Mouse (Mus musculus) adrenal gland, postnatal 0 days (tissue): ENCODE results near the gene Olfr437. TPM values are rescaled to one million over a fixed set of nuclear protein-coding genes. Genes with fewer than 3 reads are reported as not detected.

Source experiments
- polyA plus RNA-seq: library from polyadenylated mRNA; unstranded; fragments of >200 nt; fragmentation: Nextera tagmentation; extraction: Ambion mirVana; gene quantifications from 2 replicates; pipeline ENCODE4 v1.2.1, GENCODE M21; 2015

The Olfr437 gene
- not detected in 2 replicates for polyA plus RNA-seq

GRCm38 (mm10) chr6:43162982-43163381, at the start of gene Olfr437:
Olfr437 (plus strand) TSS chr6:43163282.

GRCm38 (mm10) chr6:43146267-43146666, 16.8 kb upstream of the Olfr437 start, which contains the start of gene Olfr237-ps1:
Olfr237-ps1 (plus strand) TSS chr6:43146567.

GRCm38 (mm10) chr6:43171840-43172239, 8.8 kb downstream of the Olfr437 start, which contains the start of gene Olfr13:
Olfr13 (plus strand) TSS chr6:43172140.

GRCm38 (mm10) chr6:43196781-43197180, 33.7 kb downstream of the Olfr437 start, which contains the start of gene Olfr435:
Olfr435 (plus strand) TSS chr6:43197146.

GRCm38 (mm10) chr6:43212873-43213272, 49.8 kb downstream of the Olfr437 start, which contains the start of gene Olfr434:
Olfr434 (plus strand) TSS chr6:43213021.

Other genes with a start within 250 kb of the Olfr437 start
- gene Olfr446, start 241.9 kb upstream of the Olfr437 start, polyA plus RNA-seq: not detected in 2 replicates
- not detected in 2 replicates for gene Olfr444, start 214.2 kb upstream of the Olfr437 start, polyA plus RNA-seq
- not detected in 2 replicates for gene Olfr441, start 56.9 kb upstream of the Olfr437 start, polyA plus RNA-seq
- not detected in 2 replicates for gene Olfr237-ps1, start 16.7 kb upstream of the Olfr437 start, polyA plus RNA-seq
- not detected in 2 replicates for gene Olfr13, start 8.9 kb downstream of the Olfr437 start, polyA plus RNA-seq
- gene Olfr435, start 33.9 kb downstream of the Olfr437 start, polyA plus RNA-seq: not detected in 2 replicates
- not detected in 2 replicates for gene Olfr434, start 49.7 kb downstream of the Olfr437 start, polyA plus RNA-seq
- gene Olfr47, start 68.2 kb downstream of the Olfr437 start, polyA plus RNA-seq: not detected in 2 replicates
- gene Arhgef5, start 102.3 kb downstream of the Olfr437 start, polyA plus RNA-seq: 2.3 and 4.1 TPM in 2 replicates
- 0.19 TPM in 1 of 2 replicates, not detected in the other for gene Nobox, start 146.3 kb downstream of the Olfr437 start, polyA plus RNA-seq